ENCODE assay signal across 28 mouse cellular contexts in genomic region chr2:80311350-80311749, GRCm38 (mm10). TPM values are rescaled to one million over a fixed set of nuclear protein-coding genes. Genes with fewer than 3 reads are reported as not detected.
"Had no signal": no experiment of that assay in that cellular context is flagged by ENCODE, and none has a peak within 500 bp of the region (broad histone marks: within the 10 kb centered on the region; RNA-seq: fewer than 3 reads in every experiment).

No protein-coding gene starts in this region.

- H3K9me3 ChIP-seq: limb, embryonic 13.5 days; liver, embryonic 13.5 days; megakaryocyte, embryonic 14.5 days had no signal

- H3K36me3 ChIP-seq: limb, embryonic 13.5 days; liver, embryonic 13.5 days had no signal

- H3K9ac ChIP-seq: limb, embryonic 13.5 days; liver, embryonic 13.5 days; lung, embryonic 14.5 days had no signal

- DNase-seq: kidney, adult 18-20 months; kidney, adult 9 months; kidney, postnatal 14 days; kidney, postnatal 4 days; left cerebral cortex, postnatal 4 days; liver, embryonic 13.5 days; midbrain, embryonic 14.5 days; thymus, adult 18-20 months; thymus, postnatal 36 days had no signal

- H3K4me3 ChIP-seq: limb, embryonic 13.5 days; liver, embryonic 13.5 days; megakaryocyte, embryonic 14.5 days had no signal

- H3K4me2 ChIP-seq: limb, embryonic 13.5 days; liver, embryonic 13.5 days; lung, embryonic 14.5 days; midbrain, embryonic 11.5 days had no signal

- H3K27ac ChIP-seq: limb, embryonic 13.5 days; liver, embryonic 13.5 days; macrophage had no signal

- ATAC-seq: intestine, embryonic 16.5 days; lung, postnatal 0 days had no signal

- H3K27me3 ChIP-seq: limb, embryonic 13.5 days; liver, embryonic 13.5 days; megakaryocyte, embryonic 14.5 days had no signal

RNA-seq across cellular contexts. Expression of gene Prdx6b, which starts 19.1 kb away (rescaled TPM):
- total RNA-seq: layer of hippocampus, adult 18-20 months; layer of hippocampus, postnatal 14 days; left cerebral cortex, adult 8-10 months; left cerebral cortex, postnatal 14 days; left cerebral cortex, postnatal 4 days; liver, adult 2 months; midbrain, postnatal 0 days had no signal
- polyA plus RNA-seq: intestine, embryonic 16.5 days; kidney, embryonic 16.5 days; limb, embryonic 13.5 days; liver, adult 2 months; liver, embryonic 13.5 days; liver, embryonic 16.5 days; lung, embryonic 14.5 days; lung, postnatal 0 days; macrophage; midbrain, embryonic 11.5 days; midbrain, embryonic 14.5 days; midbrain, postnatal 0 days; neural tube, embryonic 11.5 days; neural tube, embryonic 14.5 days; spleen, adult 2 months; stomach, embryonic 16.5 days had no signal
